9 mouse cellular contexts compared by ENCODE assay signal in the genomic region with DNA sequence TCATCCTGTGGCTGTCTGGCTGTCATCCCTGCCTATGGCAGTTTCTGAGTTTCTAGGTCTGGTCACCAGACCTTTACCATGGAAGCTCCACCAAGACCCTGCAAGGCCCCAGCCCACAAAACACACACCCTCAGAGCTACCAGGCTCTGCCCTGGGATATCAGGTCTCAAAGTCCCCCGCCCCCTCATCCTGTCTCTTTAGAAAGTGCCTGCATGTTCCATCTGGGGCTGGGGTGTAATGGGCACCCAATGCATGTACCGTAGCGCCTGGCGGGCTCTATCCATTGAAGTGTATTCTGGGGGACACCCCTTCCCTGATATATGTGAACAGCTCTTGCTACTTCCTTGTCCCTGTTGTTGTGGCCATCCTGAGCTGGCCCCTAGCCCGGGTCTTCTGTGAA. TPM values are rescaled to one million over a fixed set of nuclear protein-coding genes. Genes with fewer than 3 reads are reported as not detected.
DNase-seq lines count a peak whose midpoint lies in the region; ATAC-seq and TF ChIP-seq lines count a peak whose summit lies in the region.
"Had no signal": no experiment of that assay in that cellular context is flagged by ENCODE, and none has a peak within 500 bp of the region (broad histone marks: within the 10 kb centered on the region; RNA-seq: fewer than 3 reads in every experiment).

No protein-coding gene starts in this region.

- intact Hi-C loops in heart, postnatal 10 days (cut with DNase I), result no loop called here

- no peak for ATAC-seq in heart, embryonic 14.5 days (ENCODE audit: insufficient number of reproducible peaks, insufficient read depth, low FRiP score, low read depth)
- no peak for ATAC-seq in hindbrain, embryonic 12.5 days (ENCODE audit: low FRiP score)
- ATAC-seq in midbrain, embryonic 15.5 days (replicated peaks), result no peak
- no peak for ATAC-seq in megakaryocyte, adult 5-6 weeks (ENCODE audit: poor library complexity, severe bottlenecking)
- ATAC-seq: inflammation-experienced regulatory T-cells, adult 6 months had no signal

- H3K4me3 ChIP-seq in heart, embryonic 14.5 days (ENCODE audit: control insufficient read depth in 1 of 2, insufficient read depth in 1 of 2, low read depth in 1 of 2, low read length in 2 of 2), result no peak overlapping the region
- H3K4me3 ChIP-seq in cortical plate, adult 2 months (ENCODE audit: insufficient read depth, low read length), result no peak overlapping the region
- H3K4me3 ChIP-seq in hindbrain, embryonic 12.5 days, result no peak overlapping the region
- H3K4me3 ChIP-seq in midbrain, embryonic 15.5 days, result no peak overlapping the region

- 88% methylated on average over 5 of the region's 5 CpGs for WGBS in heart, embryonic 14.5 days
- 63% methylated on average over 5 of the region's 5 CpGs for WGBS in hindbrain, embryonic 12.5 days
- WGBS in midbrain, embryonic 15.5 days, result 67% methylated on average over 5 of the region's 5 CpGs

- peaks cover 39 to 44% of the 10 kb centered on the region in 2 experiments for H3K4me1 ChIP-seq in heart, embryonic 14.5 days (ENCODE audit: control insufficient read depth in 2 of 2, insufficient read depth in 2 of 2, low read length in 2 of 2)
- peaks cover 20% of the 10 kb centered on the region for H3K4me1 ChIP-seq in cortical plate, adult 2 months (ENCODE audit: control insufficient read depth, insufficient read depth, low read length)
- peaks cover 68% of the 10 kb centered on the region for H3K4me1 ChIP-seq in hindbrain, embryonic 12.5 days
- peaks cover 52% of the 10 kb centered on the region for H3K4me1 ChIP-seq in midbrain, embryonic 15.5 days

- H3K27ac ChIP-seq in heart, embryonic 14.5 days (replicated peaks in 1 of 2; ENCODE audit: control insufficient read depth in 1 of 2, insufficient read depth in 1 of 2, low read depth in 2 of 2, low read length in 2 of 2), result no peak overlapping the region
- H3K27ac ChIP-seq in cortical plate, adult 2 months (ENCODE audit: insufficient read depth, low read length), result peak overlapping the region; percentile 89; the same call in 1 of the 2 replicates
- H3K27ac ChIP-seq in hindbrain, embryonic 12.5 days, result peak overlapping the region; percentile 94
- H3K27ac ChIP-seq in midbrain, embryonic 15.5 days, result peak overlapping the region; percentile 80

- no peak for DNase-seq in heart, postnatal 10 days
- no peak for DNase-seq in retina, postnatal 1 day
- no peak for DNase-seq in c-Kit-positive CD71-positive TER-119-positive erythroid progenitor cells, embryonic 14.5 days (ENCODE audit: low spot score)

- H3K9me3 ChIP-seq in heart, embryonic 14.5 days (ENCODE audit: control insufficient read depth, low read length), result no peaks in the 10 kb centered on the region
- no peaks in the 10 kb centered on the region for H3K9me3 ChIP-seq in hindbrain, embryonic 12.5 days (replicated peaks)
- no peaks in the 10 kb centered on the region for H3K9me3 ChIP-seq in midbrain, embryonic 15.5 days

- no peak overlapping the region for H3K4me2 ChIP-seq in heart, embryonic 14.5 days (ENCODE audit: low read length)
- H3K4me2 ChIP-seq in hindbrain, embryonic 12.5 days (replicated peaks), result 0 out of 2 replicates have a peak overlapping the region, but pooled peaks have one; percentile 9
- H3K4me2 ChIP-seq in midbrain, embryonic 15.5 days, result no peak overlapping the region

- H3K9ac ChIP-seq in heart, embryonic 14.5 days (ENCODE audit: low read length), result 0 out of 2 replicates have a peak overlapping the region, but pooled peaks have one; percentile 21
- H3K9ac ChIP-seq in hindbrain, embryonic 12.5 days, result 0 out of 2 replicates have a peak overlapping the region, but pooled peaks have one; percentile 8
- no peak overlapping the region for H3K9ac ChIP-seq in midbrain, embryonic 15.5 days

- H3K36me3 ChIP-seq in heart, embryonic 14.5 days (ENCODE audit: control insufficient read depth, insufficient read depth, low read length), result no peaks in the 10 kb centered on the region
- no peaks in the 10 kb centered on the region for H3K36me3 ChIP-seq in hindbrain, embryonic 12.5 days
- H3K36me3 ChIP-seq in midbrain, embryonic 15.5 days (replicated peaks), result no peaks in the 10 kb centered on the region

- no peak for TF ChIP-seq CTCF in cortical plate, adult 2 months (IDR thresholded peaks at IDR 0.05; ENCODE audit: extremely low read depth, insufficient read depth, low read length)

- no peaks in the 10 kb centered on the region for H3K27me3 ChIP-seq in heart, embryonic 14.5 days (ENCODE audit: control insufficient read depth, insufficient read depth, low read length)
- no peaks in the 10 kb centered on the region for H3K27me3 ChIP-seq in hindbrain, embryonic 12.5 days
- H3K27me3 ChIP-seq in midbrain, embryonic 15.5 days (replicated peaks), result no peaks in the 10 kb centered on the region

- no peak for TF ChIP-seq POLR2A in cortical plate, adult 2 months (IDR thresholded peaks at IDR 0.05; ENCODE audit: extremely low read depth, insufficient read depth, low read length)

RNA-seq across cellular contexts. Expression of gene Trmt61a, which starts 15.0 kb away (rescaled TPM):
- polyA plus RNA-seq in heart, embryonic 14.5 days (2014; fragmentation: Nextera tagmentation; extraction: Ambion mirVana), result 3.1 and 5.5 TPM in 2 replicates
- 1 to 10 TPM; 6.4 to 8.3 TPM for total RNA-seq in heart, postnatal 10 days (2021)
- 20.0 and 20.8 TPM in 2 replicates for polyA plus RNA-seq in cortical plate, adult 2 months (2012; rRNA removed)
- 10.7 and 10.8 TPM in 2 replicates for polyA plus RNA-seq in hindbrain, embryonic 12.5 days (2016; fragmentation: Nextera tagmentation; extraction: Ambion mirVana)
- polyA plus RNA-seq in midbrain, embryonic 15.5 days (2015; fragmentation: Nextera tagmentation; extraction: Ambion mirVana), result 10.4 and 11.9 TPM in 2 replicates
- 2.3 and 3.2 TPM in 2 replicates for total RNA-seq in megakaryocyte, adult 5-6 weeks (2015)
- 2.2 and 3.8 TPM in 2 replicates for total RNA-seq in megakaryocyte, adult 5-6 weeks (2017)

RNA-seq across cellular contexts. Expression of gene Bag5, which starts 20.2 kb away (rescaled TPM):
- 42.1 and 42.6 TPM in 2 replicates for polyA plus RNA-seq in heart, embryonic 14.5 days (2014; fragmentation: Nextera tagmentation; extraction: Ambion mirVana)
- 10 to 100 TPM; 29.1 to 32.7 TPM for total RNA-seq in heart, postnatal 10 days (2021)
- polyA plus RNA-seq in cortical plate, adult 2 months (2012; rRNA removed), result 49.6 and 51.0 TPM in 2 replicates
- 60.4 and 62.3 TPM in 2 replicates for polyA plus RNA-seq in hindbrain, embryonic 12.5 days (2016; fragmentation: Nextera tagmentation; extraction: Ambion mirVana)
- polyA plus RNA-seq in midbrain, embryonic 15.5 days (2015; fragmentation: Nextera tagmentation; extraction: Ambion mirVana), result 71.7 and 73.1 TPM in 2 replicates
- 10.8 and 11.4 TPM in 2 replicates for total RNA-seq in megakaryocyte, adult 5-6 weeks (2015)
- total RNA-seq in megakaryocyte, adult 5-6 weeks (2017), result 19.1 and 21.8 TPM in 2 replicates

RNA-seq across cellular contexts. Expression of gene Apopt1, which starts 20.2 kb away (rescaled TPM):
- 49.7 and 51.0 TPM in 2 replicates for polyA plus RNA-seq in heart, embryonic 14.5 days (2014; fragmentation: Nextera tagmentation; extraction: Ambion mirVana)
- 10 to 100 TPM; 39.6 to 41.5 TPM for total RNA-seq in heart, postnatal 10 days (2021)
- 48.4 and 52.6 TPM in 2 replicates for polyA plus RNA-seq in cortical plate, adult 2 months (2012; rRNA removed)
- polyA plus RNA-seq in hindbrain, embryonic 12.5 days (2016; fragmentation: Nextera tagmentation; extraction: Ambion mirVana), result 49.9 and 54.0 TPM in 2 replicates
- 51.9 and 55.3 TPM in 2 replicates for polyA plus RNA-seq in midbrain, embryonic 15.5 days (2015; fragmentation: Nextera tagmentation; extraction: Ambion mirVana)
- total RNA-seq in megakaryocyte, adult 5-6 weeks (2015), result 44.6 and 45.0 TPM in 2 replicates
- total RNA-seq in megakaryocyte, adult 5-6 weeks (2017), result 60.6 and 61.0 TPM in 2 replicates

RNA-seq across cellular contexts. Expression of gene Ckb, which starts 20.8 kb away (rescaled TPM):
- polyA plus RNA-seq in heart, embryonic 14.5 days (2014; fragmentation: Nextera tagmentation; extraction: Ambion mirVana), result 262 and 266 TPM in 2 replicates
- 100 to 1,000 TPM; 127 to 140 TPM for total RNA-seq in heart, postnatal 10 days (2021)
- 3,152 and 3,325 TPM in 2 replicates for polyA plus RNA-seq in cortical plate, adult 2 months (2012; rRNA removed)
- polyA plus RNA-seq in hindbrain, embryonic 12.5 days (2016; fragmentation: Nextera tagmentation; extraction: Ambion mirVana), result 1,558 and 1,759 TPM in 2 replicates
- polyA plus RNA-seq in midbrain, embryonic 15.5 days (2015; fragmentation: Nextera tagmentation; extraction: Ambion mirVana), result 1,376 and 1,480 TPM in 2 replicates
- total RNA-seq in megakaryocyte, adult 5-6 weeks (2015), result 8.0 and 9.7 TPM in 2 replicates
- 22.0 and 23.1 TPM in 2 replicates for total RNA-seq in megakaryocyte, adult 5-6 weeks (2017)

Comparison
In these comparisons a context has a peak if more than half of its experiments do, and no peak if none do; other contexts are left out.
1. H3K27ac ChIP-seq: peak in cortical plate, adult 2 months (single experiment), hindbrain, embryonic 12.5 days (single experiment) and midbrain, embryonic 15.5 days (single experiment); none in heart, embryonic 14.5 days (0 of 2).